Mouse (Mus musculus) skeletal muscle tissue, postnatal 0 days (tissue): ENCODE measurements around the gene Pard3b. TPM values are rescaled to one million over a fixed set of nuclear protein-coding genes. Genes with fewer than 3 reads are reported as not detected.

Experiments used
- polyA plus RNA-seq: library from polyadenylated mRNA; unstranded; fragments of >200 nt; fragmentation: Nextera tagmentation; extraction: Ambion mirVana; gene quantifications from 2 replicates; pipeline ENCODE4 v1.2.1, GENCODE M21; 2015

Pard3b gene
- polyA plus RNA-seq = 11.2 and 13.2 TPM in 2 replicates

DNA sequence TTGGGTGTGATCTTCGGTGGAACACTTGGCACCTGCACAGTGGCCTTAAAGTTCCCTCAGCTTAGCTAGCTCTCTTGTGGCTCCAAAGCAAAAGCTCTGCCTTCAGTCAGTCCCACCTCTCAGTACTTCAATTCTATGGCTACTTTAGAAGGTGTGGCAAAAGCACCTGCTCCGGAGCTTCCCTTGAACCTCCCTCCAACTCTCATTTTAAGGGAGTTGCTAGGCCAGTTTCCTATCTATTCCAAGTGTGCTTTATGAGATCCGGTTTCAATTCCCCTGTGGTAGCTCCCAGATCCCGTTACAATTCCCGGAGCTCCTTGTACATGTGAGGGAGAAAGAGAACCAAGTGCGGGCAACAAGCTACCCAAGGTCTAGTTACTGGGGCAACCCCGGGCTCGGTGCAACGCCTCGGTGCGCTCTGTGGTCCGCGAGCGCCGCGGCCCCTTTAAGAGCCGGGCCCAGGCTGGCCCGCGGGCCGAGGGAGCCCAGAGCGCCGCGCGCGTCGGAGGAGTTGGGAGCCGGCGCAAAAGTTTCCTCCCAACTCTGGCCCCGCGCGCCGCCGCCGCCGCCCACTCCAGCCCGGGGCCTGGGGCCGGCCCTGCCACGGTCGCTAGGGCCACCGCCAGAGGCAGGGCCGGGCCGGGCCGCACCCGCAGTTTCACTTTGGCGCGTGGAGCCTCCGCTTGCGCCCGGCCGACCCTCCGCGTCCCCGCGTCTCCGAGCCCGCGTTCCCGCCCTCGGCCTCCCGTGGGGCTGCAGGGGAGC, at the start of gene Pard3b:
Gene Pard3b, plus strand, starts transcription at position 478 of the 765 bp plus-strand sequence.

